Mouse (Mus musculus): ENCODE measurements around the gene Nosip. TPM values are rescaled to one million over a fixed set of nuclear protein-coding genes. Genes with fewer than 3 reads are reported as not detected.
"Not testable (repeated sequence)": the region's sequence is repeated elsewhere in the genome, so short reads cannot be mapped to it uniquely, and the experiment has no call there.

The Nosip gene
- total and polyA plus RNA-seq, 3 experiments = 72.4 to 86.8 (median 81.4) TPM

DNA sequence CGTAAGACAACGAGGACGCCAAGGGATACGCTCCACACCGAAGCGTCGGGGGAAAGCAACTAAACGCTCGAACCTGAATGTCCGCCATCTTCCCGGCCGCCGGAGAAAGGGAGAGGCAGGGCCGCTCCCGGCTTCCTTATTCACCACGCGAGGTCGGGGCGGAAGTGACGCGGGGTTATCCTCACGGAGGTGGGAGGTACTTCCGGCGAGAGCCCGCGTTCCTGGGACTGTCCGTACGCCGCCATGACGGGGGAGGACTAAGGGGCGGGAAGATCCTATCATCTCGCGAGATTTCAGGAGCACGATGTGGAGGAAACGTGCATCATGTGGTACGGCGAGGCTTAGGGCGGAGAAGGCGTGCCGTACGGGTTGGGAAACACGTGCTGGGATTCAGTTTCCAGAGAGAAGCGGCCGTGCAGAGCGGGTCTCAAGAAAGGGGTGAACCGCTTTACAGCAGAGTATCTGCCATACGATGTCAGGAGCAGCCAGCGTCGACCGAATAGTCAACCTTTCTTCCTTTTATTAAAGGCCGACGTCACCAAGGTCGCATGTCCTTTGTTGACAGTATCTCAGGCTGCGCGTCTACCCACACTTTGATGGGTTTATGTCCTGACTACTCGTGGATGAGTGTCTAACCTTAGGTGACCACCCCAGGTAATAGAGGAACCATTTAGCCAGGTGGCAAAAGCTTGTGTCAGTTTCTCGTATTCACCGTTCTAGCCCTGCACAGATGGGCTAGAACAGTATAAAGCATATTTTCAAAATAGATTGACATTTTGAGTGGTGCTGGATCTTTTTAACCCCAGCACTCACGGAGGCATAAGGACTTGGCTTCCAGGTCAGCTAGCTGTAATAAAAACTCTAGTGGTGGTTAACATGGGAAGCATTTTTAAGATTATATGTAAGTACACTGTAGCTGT, 62.3 kb downstream of the Nosip start, which contains the start of gene Rps11 (continued):
- TF ChIP-seq TBP (conservative IDR thresholded peaks at IDR 0.05; ENCODE audit: low read depth, low read length) = peak; percentile 85

DNA sequence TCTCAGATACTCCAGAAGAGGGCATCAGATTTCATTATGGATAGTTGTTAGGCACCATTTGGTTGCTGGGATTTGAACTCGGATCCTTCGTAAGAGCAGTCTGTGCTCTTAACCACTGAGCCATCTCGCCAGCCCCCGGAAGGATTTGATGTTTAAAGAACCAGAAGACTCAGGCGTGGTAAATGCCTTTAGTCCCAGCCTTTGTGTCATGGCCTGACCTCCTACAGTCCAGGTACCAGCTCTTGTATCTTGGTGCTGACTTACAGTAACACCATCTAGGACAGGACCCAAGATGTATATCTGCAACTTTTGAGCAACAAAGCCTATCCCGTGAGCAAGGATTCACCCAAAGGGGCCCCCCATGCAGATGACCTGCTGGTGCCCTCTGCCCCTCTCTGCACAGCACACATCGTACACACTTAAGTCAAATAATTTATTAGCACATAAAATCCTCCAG, 62.9 kb downstream of the Nosip start:
- in situ Hi-C loops (cut with MboI; ENCODE audit: low pct_ligation_motif_present, low pct_unique_long_range_greater_than_20kb, low sequenced_read_pairs) (loop anchor here (5.0 kb wide), 1 partner anchor 43 kb away; no protein-coding TSS in a partner anchor), dilution Hi-C loops (cut with MboI; ENCODE audit: extremely low pct_ligation_motif_present, extremely low pct_unique_long_range_greater_than_20kb, low sequenced_read_pairs) (no loop called here)
- Histone ChIP-seq H3K79me2 (replicated peaks; ENCODE audit: control insufficient read depth, extremely low read depth, insufficient read depth, poor library complexity, severe bottlenecking) (peaks cover 44% of the 10 kb centered on the region), H3K4me2 (ENCODE audit: insufficient read depth, low read depth, poor library complexity, severe bottlenecking) (0 out of 2 replicates have a peak overlapping the region, but pooled peaks have one; percentile 68), H3K9ac (ENCODE audit: insufficient read depth, low read depth) (no peak overlapping the region), H3K36me3 (replicated peaks in 1 of 2; ENCODE audit: control insufficient read depth in 1 of 2, insufficient read depth in 1 of 2, low read length in 1 of 2) (peaks cover 51 to 63% of the 10 kb centered on the region in 2 experiments), H3K9me3 (replicated peaks; ENCODE audit: low read length) (no peaks in the 10 kb centered on the region), H3K4me3 (replicated peaks in 1 of 3; ENCODE audit: low read depth in 2 of 3, low read length in 2 of 3, poor library complexity in 1 of 3) (peak overlapping the region in 1 of 3 experiments; percentile 93), H3K27ac (ENCODE audit: insufficient read depth, low read depth) (peak overlapping the region; percentile 82; the same call in 1 of the 2 replicates), H3K4me1 (ENCODE audit: control insufficient read depth in 1 of 2, insufficient read depth in 2 of 2) (peaks cover 12 to 48% of the 10 kb centered on the region in 2 experiments), H3K27me3 (replicated peaks) (no peaks in the 10 kb centered on the region)
- DNase-seq (ENCODE audit: extremely low read depth) = peak; percentile 56
- TF ChIP-seq POLR2A (IDR thresholded peaks at IDR 0.05; ENCODE audit: low read depth, low read length) (no peak), PAX5 (IDR thresholded peaks at IDR 0.05; ENCODE audit: low read length) (no peak), ELF1 (IDR thresholded peaks at IDR 0.05; ENCODE audit: low read depth, low read length) (no peak), ZNF384 (IDR thresholded peaks at IDR 0.05; ENCODE audit: low read depth, low read length) (no peak), ZKSCAN1 (IDR thresholded peaks at IDR 0.05; ENCODE audit: borderline replicate concordance, low read depth, low read length) (no peak), CHD1 (IDR thresholded peaks at IDR 0.05; ENCODE audit: low read depth, low read length) (no peak), RCOR1 (conservative IDR thresholded peaks at IDR 0.05; ENCODE audit: low read depth, low read length) (no peak), BHLHE40 (IDR thresholded peaks at IDR 0.05; ENCODE audit: low read depth, low read length) (no peak)

DNA sequence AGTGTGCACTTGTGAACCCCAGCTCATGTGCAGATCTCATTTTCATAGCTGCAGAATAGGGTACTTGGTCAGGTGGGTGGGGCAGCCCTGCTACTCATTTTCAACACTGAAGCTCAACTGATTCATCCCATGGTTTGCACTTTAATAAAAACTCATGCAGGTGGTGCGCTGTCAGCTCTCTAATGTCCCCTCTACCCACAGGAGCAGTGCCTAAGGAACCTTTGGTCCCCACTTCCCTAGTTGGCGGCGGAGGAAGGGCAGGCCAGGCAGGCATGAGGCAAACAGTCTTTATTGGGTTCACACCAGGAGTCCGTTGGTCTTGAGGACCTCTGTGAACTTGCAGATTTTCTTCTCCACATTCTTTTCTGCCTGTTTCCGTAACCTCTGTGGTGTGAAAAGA, 63.4 kb downstream of the Nosip start:
- peak overlapping the region; percentile 93; the same call in 1 of the 2 replicates for H3K27ac ChIP-seq (ENCODE audit: insufficient read depth, low read depth)
- H3K9ac ChIP-seq (ENCODE audit: insufficient read depth, low read depth) = peak overlapping the region; percentile 100; the same call in 1 of the 2 replicates
- H3K27me3 ChIP-seq (replicated peaks); dilution Hi-C loops (cut with MboI; ENCODE audit: extremely low pct_ligation_motif_present, extremely low pct_unique_long_range_greater_than_20kb, low sequenced_read_pairs); H3K9me3 ChIP-seq (replicated peaks; ENCODE audit: low read length); DNase-seq (ENCODE audit: extremely low read depth): not testable (repeated sequence)
- in situ Hi-C loops (cut with MboI; ENCODE audit: low pct_ligation_motif_present, low pct_unique_long_range_greater_than_20kb, low sequenced_read_pairs) = loop anchor here (5.0 kb wide), 1 partner anchor 43 kb away; no protein-coding TSS in a partner anchor
- peaks cover 44% of the 10 kb centered on the region for H3K79me2 ChIP-seq (replicated peaks; ENCODE audit: control insufficient read depth, extremely low read depth, insufficient read depth, poor library complexity, severe bottlenecking)
- peak; percentile 1; the same call in 1 of the 2 replicates for TF ChIP-seq POLR2A (IDR thresholded peaks at IDR 0.05; ENCODE audit: low read depth, low read length)
- H3K4me2 ChIP-seq (ENCODE audit: insufficient read depth, low read depth, poor library complexity, severe bottlenecking) = peak overlapping the region; percentile 68
- H3K36me3 ChIP-seq (replicated peaks in 1 of 2; ENCODE audit: control insufficient read depth in 1 of 2, insufficient read depth in 1 of 2, low read length in 1 of 2) = peaks cover 46 to 58% of the 10 kb centered on the region in 2 experiments
- H3K4me1 ChIP-seq (ENCODE audit: control insufficient read depth in 1 of 2, insufficient read depth in 2 of 2) = peaks cover 12 to 43% of the 10 kb centered on the region in 2 experiments
- H3K4me3 ChIP-seq (replicated peaks in 1 of 3; ENCODE audit: low read depth in 2 of 3, low read length in 2 of 3, poor library complexity in 1 of 3) = peak overlapping the region in 2 of 3 experiments; percentile 93 to 100

Data from CH12.LX (cell line).